Mouse (Mus musculus) bone marrow, adult 2 months (tissue): ENCODE measurements around the gene Lgals1.

Source experiments
- CTCF ChIP-seq: fragments of 200-500 bp; IDR thresholded peaks from 2 replicates; pipeline ENCODE4 v1.5.1; 2011; ENCODE audit warnings: low read length, control low read depth; ENCODE audit not compliant: control insufficient read depth, insufficient read depth
- POLR2A ChIP-seq: fragments of 200-500 bp; IDR thresholded peaks from 2 replicates; pipeline ENCODE4 v1.6.1; 2011; ENCODE audit warnings: low read depth, mild to moderate bottlenecking, control low read depth, low read length, borderline replicate concordance; ENCODE audit not compliant: control insufficient read depth

DNA sequence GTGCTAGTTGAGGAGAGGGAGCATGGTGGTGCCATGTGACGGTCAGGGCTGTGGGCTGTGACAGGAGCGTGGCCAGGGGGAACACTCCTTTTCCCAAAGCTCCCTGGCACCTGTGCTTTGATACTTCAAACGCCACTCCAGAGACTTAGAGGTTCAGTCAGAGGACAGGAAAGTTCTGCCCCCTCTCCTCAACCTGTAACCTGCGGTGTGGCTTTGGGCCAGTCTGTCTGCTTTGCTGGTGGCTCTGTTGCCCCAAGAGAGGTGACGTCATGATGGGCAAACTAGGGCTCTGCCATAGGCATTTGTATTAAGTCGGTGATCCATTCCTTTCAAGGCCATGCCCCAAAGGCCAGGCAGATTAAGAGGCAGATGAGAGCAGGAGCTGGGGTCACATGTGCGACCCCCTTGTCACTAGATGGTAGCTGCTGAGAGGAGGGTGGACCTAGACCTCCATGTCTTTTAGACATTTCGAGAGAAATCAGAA is 51.2 kb downstream of the Lgals1 start:
- TF ChIP-seq CTCF (no peak), POLR2A (no peak)
